Mouse (Mus musculus) effector memory CD4-positive, alpha-beta T cell, adult 7 months (primary cell): ENCODE results near the gene Cyp4a12b. TPM values are rescaled to one million over a fixed set of nuclear protein-coding genes. Genes with fewer than 3 reads are reported as not detected.

Source experiments
- polyA plus RNA-seq: library from polyadenylated mRNA; unstranded; fragments of 100-300 nt; shearing (Covaris generic); gene quantifications from one replicate; pipeline ENCODE4 v1.2.1, GENCODE M21; 2017

Cyp4a12b gene
- not detected for polyA plus RNA-seq

GRCm38 (mm10) chr4:115411324-115411723 lies at the start of gene Cyp4a12b:
Gene Cyp4a12b (plus strand): TSS chr4:115411624.

GRCm38 (mm10) chr4:115452304-115452703 lies 40.9 kb downstream of the Cyp4a12b start, which contains the start of gene Cyp4a30b:
Gene Cyp4a30b (plus strand): TSS chr4:115452604.

Other genes starting within 250 kb of the Cyp4a12b start
- not detected for gene Cyp4a29, start 169.5 kb upstream of the Cyp4a12b start, polyA plus RNA-seq
- not detected for gene Cyp4a12a, start 112.6 kb upstream of the Cyp4a12b start, polyA plus RNA-seq
- gene Cyp4a30b, start 41.0 kb downstream of the Cyp4a12b start, polyA plus RNA-seq, result not detected
- 0.54 TPM for gene Cyp4a14, start 84.5 kb downstream of the Cyp4a12b start, polyA plus RNA-seq
- not detected for gene Cyp4a10, start 106.6 kb downstream of the Cyp4a12b start, polyA plus RNA-seq
- gene Cyp4a31, start 152.0 kb downstream of the Cyp4a12b start, polyA plus RNA-seq, result not detected
- gene Cyp4a32, start 189.3 kb downstream of the Cyp4a12b start, polyA plus RNA-seq, result not detected
- not detected for gene Cyp4b1, start 236.1 kb downstream of the Cyp4a12b start, polyA plus RNA-seq